Mouse (Mus musculus) left cerebral cortex, adult 2 months (tissue): ENCODE measurements around the gene Gpr171. TPM values are rescaled to one million over a fixed set of nuclear protein-coding genes. Genes with fewer than 3 reads are reported as not detected.

ENCODE experiments used
- DNase-seq, 2 experiments: peaks; one replicate each; pipeline ENCODE4 v3.0.0; 2021 to 2022; ENCODE audit warnings: low spot score in 2 of 2, mixed read lengths in 1 of 2; ENCODE audit errors: extremely low spot score in 1 of 2
- H3K27ac ChIP-seq: fragments of 200-600 bp; 2 replicates; pipeline ENCODE4 v1.8.1; 2022
- H3K4me3 ChIP-seq: fragments of 200-600 bp; 2 replicates; pipeline ENCODE4 v1.8.1; 2022
- CTCF ChIP-seq: fragments of 200-600 bp; IDR thresholded peaks from 2 replicates; pipeline ENCODE4 v1.8.1; 2022; ENCODE audit warnings: antibody characterized with exemption, mild to moderate bottlenecking, moderate library complexity
- intact Hi-C: fragments of 180-260 bp; cut with DNase I; formaldehyde crosslinking; loops from one replicate; pipeline ENCODE4 v1.15.1; 2025
- total RNA-seq, 2 experiments: library from RNA; stranded (reverse); gene quantifications; 2 replicates each; pipeline ENCODE4 v1.2.3; 2021

The Gpr171 gene
- total RNA-seq, 2 experiments from 2014 or later: not detected

DNA sequence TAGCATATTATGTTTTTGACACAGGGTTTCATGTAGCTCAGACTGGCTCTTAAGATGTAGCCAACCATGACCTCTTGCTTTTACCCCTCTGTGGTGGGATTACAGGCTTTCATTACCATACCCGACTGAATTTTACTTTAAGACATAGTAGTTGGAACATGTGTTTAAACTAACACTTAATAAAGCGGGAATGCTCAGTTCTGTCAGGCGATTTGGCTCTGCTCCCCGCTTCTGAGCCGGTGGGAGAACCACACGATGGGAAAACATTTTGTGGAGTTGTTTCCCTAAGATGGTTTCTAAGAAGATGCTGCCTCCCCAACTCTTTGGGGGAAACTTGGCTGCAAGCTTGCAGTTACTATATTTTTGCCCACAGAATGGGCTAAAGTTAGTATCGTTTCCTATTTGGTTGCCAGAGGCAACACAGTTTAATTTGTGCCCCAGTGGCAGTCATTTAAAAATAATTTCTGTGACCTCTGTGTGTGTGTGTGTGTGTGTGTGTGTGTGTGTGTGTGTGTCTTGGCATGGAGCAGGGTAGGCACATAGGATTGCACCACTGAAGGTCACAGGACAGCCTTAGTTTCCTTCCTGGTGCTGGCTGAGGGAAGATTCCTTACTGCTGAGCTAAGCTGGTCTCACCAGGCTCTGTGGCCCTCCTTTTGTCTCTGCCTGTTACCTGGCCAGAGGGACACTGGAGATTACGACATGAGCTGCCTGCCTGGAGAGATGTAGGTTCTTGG lies 34.9 kb downstream of the Gpr171 start:
- intact Hi-C loops: no loop called here
- Histone ChIP-seq H3K4me3 (no peak overlapping the region), H3K27ac (no peak overlapping the region)
- no peak for DNase-seq
- TF ChIP-seq CTCF: no peak

DNA sequence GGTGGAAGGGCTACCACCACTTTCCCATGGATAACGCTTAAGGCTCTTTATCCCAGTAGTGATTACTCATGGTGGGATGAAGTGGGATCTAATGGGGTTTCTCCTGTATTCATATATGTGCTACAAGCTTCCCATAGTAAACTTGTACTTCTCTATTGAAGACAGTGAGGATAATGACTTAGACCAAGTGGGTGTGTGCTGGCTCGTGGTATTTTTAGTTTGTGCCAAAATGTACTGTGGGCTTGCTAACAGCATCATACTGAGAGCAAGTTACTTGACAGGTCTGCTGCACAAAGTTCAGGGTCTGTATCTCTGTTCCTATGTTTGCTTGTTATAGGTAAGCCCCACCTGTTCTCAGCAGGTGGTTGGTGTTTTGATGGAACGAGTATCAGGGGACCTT lies 35.7 kb downstream of the Gpr171 start:
- DNase-seq: no peak
- TF ChIP-seq CTCF: no peak
- intact Hi-C loops: no loop called here
- H3K4me3 ChIP-seq: no peak overlapping the region
- no peak overlapping the region for H3K27ac ChIP-seq

DNA sequence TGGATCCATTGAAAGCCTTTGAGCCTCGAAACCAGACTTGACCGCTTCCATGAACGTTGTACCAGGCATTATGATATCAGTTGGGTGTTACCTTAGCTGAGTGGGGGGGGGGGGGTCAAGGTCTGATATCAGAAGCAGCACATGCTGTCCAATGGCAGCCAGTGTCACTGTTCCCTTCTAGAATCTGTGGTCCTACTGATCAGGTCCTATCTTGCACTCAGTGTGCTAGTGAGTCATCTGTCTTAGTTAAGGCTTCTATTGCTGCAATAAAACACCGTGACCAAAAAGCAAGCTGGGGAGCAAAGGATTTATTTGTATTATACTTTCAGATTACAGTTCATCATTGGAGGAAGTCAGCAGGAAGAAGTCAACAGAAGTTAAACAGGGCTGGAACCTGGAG lies 38.2 kb downstream of the Gpr171 start:
- intact Hi-C loops: no loop called here
- no peak for DNase-seq

DNA sequence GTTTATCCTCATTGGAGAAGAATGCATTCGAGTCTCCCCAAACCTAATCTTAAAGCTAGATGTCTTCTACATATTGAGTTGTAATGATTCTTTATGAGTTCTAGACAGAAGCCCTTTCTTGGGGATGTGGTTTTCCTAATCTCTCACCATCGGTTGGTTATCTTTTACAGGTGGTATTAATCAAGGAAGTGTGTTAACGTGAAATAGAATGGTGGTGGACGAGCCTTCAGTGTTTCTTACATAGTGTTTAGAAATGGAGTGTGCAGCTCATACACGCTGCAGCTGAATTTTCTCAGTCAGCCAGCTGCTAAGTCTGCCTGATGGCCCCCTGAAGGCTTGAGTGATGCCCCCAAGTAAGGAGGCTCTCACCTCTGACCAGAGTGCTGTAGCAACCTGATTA lies 39.5 kb downstream of the Gpr171 start:
- intact Hi-C loops: no loop called here
- no peak for TF ChIP-seq CTCF
- no peak for DNase-seq
- no peak overlapping the region for H3K4me3 ChIP-seq
- no peak overlapping the region for H3K27ac ChIP-seq

More for the DNA sequence above, 38.2 kb downstream of the Gpr171 start:
- H3K27ac ChIP-seq: no peak overlapping the region
- no peak for TF ChIP-seq CTCF
- no peak overlapping the region for H3K4me3 ChIP-seq

DNA sequence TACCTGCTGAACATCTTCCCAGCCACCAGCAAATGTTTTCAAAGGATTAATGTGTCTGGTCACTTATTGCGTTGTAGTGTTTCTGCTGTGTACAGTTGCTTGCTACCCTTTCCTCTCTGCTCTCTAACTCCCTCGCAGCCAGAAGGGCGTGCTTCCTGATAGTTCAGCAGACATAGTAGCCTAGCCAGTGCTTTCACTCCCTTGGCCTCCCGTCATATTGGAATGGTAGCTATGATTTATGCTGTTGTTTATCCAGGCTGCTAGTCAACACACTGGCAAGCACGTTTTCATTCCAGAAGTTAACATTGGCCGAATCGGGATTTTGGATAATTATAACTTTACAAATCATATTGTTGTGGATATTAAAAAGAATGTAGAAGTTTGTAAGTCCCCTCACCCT lies 41.5 kb downstream of the Gpr171 start:
- DNase-seq: no peak
- no peak for TF ChIP-seq CTCF
- Histone ChIP-seq H3K4me3 (no peak overlapping the region), H3K27ac (no peak overlapping the region)
- intact Hi-C loops: no loop called here

DNA sequence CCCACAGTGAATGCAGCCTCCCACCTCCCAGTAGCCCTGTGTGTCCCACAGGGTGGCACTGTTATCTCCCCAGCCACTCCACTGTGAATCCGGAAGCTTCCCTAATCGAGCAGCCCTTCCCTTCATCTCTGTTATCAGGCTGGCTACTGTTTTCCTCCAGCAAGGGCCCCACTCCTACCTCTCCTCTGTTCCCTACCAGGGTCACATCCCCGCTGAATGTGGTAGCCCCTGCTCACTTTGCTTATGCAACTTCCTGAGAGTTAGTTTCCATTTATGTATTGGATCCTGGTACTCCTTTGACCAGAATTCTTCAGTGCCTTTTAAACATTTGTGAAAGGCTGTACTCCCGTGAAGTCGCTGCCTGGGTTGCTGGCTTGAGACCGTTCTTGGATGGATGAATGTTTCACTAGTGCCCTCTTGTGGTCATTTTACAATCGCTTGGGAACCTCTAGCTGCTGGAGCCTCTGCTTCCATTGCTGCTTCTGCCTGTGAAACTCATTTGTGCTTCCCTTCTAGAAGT lies 42.5 kb downstream of the Gpr171 start:
- H3K4me3 ChIP-seq: no peak overlapping the region
- TF ChIP-seq CTCF: peak; percentile 85
- intact Hi-C loops: loop anchor here (1.0 to 10.0 kb wide), 5 partner anchors 53 to 404 kb away; no protein-coding TSS in a partner anchor
- H3K27ac ChIP-seq: no peak overlapping the region; the same call in 1 of the 2 replicates
- peak; percentile 51 to 66 for DNase-seq

DNA sequence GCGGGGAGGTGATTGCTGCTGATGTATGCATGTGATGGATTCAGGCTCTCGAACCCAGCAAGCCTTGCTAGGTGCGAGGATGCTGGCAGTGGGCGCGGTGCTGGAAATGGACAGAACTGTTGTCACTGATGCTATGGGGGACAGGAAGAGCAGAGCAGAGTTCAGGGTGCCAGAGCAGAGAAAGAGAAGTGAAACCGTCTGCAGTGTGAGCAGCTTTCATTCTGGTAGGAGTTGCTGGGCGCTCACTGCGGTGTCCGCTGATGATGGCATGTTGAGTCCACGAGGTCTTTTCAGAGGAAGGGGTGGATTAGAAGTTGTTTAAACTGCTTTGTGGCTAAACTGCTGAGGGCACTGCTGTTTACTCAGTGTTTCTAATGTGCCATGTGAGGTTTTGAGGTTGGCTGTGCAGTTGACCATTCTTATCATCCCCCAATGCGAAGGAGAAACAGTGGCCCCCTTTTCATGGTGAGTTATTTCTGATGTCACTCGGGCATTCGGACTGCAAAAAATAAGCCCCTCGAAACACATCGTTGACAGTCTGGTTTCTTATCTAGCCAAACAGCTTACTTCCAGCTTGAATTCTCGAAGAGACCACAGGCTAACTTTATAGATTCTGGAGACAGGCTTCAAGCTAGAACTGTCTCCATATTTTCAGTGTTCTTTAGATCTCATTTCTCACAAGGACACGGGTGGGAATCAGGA lies 46.6 kb downstream of the Gpr171 start:
- no peak overlapping the region for H3K27ac ChIP-seq
- intact Hi-C loops: loop anchor here (5.0 to 10.0 kb wide), 2 partner anchors 213 to 270 kb away; no protein-coding TSS in a partner anchor
- no peak for TF ChIP-seq CTCF
- H3K4me3 ChIP-seq: no peak overlapping the region
- DNase-seq: no peak

Other genes with a start within 250 kb of the Gpr171 start
- 1 to 10 TPM in 1 of 2 experiments, under 1 TPM in 1; 0.68 to 1.4 TPM for gene Clrn1, start 216.5 kb downstream of the Gpr171 start, total RNA-seq
- gene Med12l, start 96.0 kb downstream of the Gpr171 start, total RNA-seq: 10 to 100 TPM; 46.5 to 52.0 TPM
- gene P2ry14, start 51.8 kb upstream of the Gpr171 start, total RNA-seq: 1 to 10 TPM; 2.9 to 3.5 TPM
- not detected for gene Gpr87, start 93.3 kb upstream of the Gpr171 start, total RNA-seq
- 1 to 10 TPM; 5.6 to 8.7 TPM for gene P2ry13, start 109.1 kb upstream of the Gpr171 start, total RNA-seq
- 10 to 100 TPM; 34.1 to 35.0 TPM for gene P2ry12, start 161.1 kb upstream of the Gpr171 start, total RNA-seq
- 1 to 10 TPM; 1.6 to 2.1 TPM for gene Igsf10, start 242.6 kb upstream of the Gpr171 start, total RNA-seq